Mouse (Mus musculus): ENCODE results near the gene Cerkl.

- no peak for TF ChIP-seq POLR2A (IDR thresholded peaks at IDR 0.05; ENCODE audit: insufficient read depth, low read length)
- no peak for TF ChIP-seq EP300 (IDR thresholded peaks at IDR 0.05; ENCODE audit: insufficient read depth, low read depth, low read length)
- TF ChIP-seq CTCF (IDR thresholded peaks at IDR 0.05; ENCODE audit: low read depth, low read length): no peak
Measured at GRCm38 (mm10) chr2:79378346-79379086, 78.1 kb downstream of the Cerkl start.

Data from ES-Bruce4 (cell line).